Mouse (Mus musculus) ES-E14 (cell line): ENCODE results near the gene Tspan31. TPM values are rescaled to one million over a fixed set of nuclear protein-coding genes. Genes with fewer than 3 reads are reported as not detected.
A peak's percentile ranks its signal among the peaks of the same experiment; 100 is the strongest.

Experiments used
- DNase-seq: peaks from one replicate; pipeline ENCODE4 v3.0.0-alpha.2; 2013; ENCODE audit warnings: low read depth, low spot score
- H3K27ac ChIP-seq: 2 replicates; pipeline ENCODE4 v1.5.1; 2012; ENCODE audit warnings: low read depth, mild to moderate bottlenecking, low read length, moderate library complexity, mixed read lengths; ENCODE audit not compliant: poor library complexity, insufficient read depth, severe bottlenecking
- H3K36me3 ChIP-seq: 2 replicates; pipeline ENCODE4 v1.6.1; 2012; ENCODE audit warnings: mild to moderate bottlenecking, low read length, moderate library complexity, mixed read lengths; ENCODE audit not compliant: control insufficient read depth, poor library complexity, insufficient read depth, severe bottlenecking
- H3K4me1 ChIP-seq, 2 experiments: fragments of 150-350 bp in 1 of 2; sonication (generic) in 1 of 2; 2 replicates each; pipeline ENCODE4 v1.6.1; 2012; ENCODE audit warnings: low read length in 2 of 2, mild to moderate bottlenecking in 1 of 2, mixed read lengths in 1 of 2; ENCODE audit not compliant: control insufficient read depth in 2 of 2, insufficient read depth in 2 of 2, poor library complexity in 1 of 2
- H3K4me3 ChIP-seq, 2 experiments: fragments of 150-350 bp in 1 of 2; sonication (generic) in 1 of 2; 2 replicates each; pipeline ENCODE4 v1.5.1; 2012; ENCODE audit warnings: low read length in 2 of 2, low read depth in 1 of 2, mild to moderate bottlenecking in 1 of 2, mixed read lengths in 1 of 2; ENCODE audit not compliant: insufficient read depth in 1 of 2, poor library complexity in 1 of 2, severe bottlenecking in 1 of 2
- H3K9ac ChIP-seq: 2 replicates; pipeline ENCODE4 v1.6.1; 2012; ENCODE audit warnings: low read depth, mild to moderate bottlenecking, low read length, mixed read lengths; ENCODE audit not compliant: poor library complexity, insufficient read depth, severe bottlenecking
- H3K9me3 ChIP-seq: fragments of 150-350 bp; sonication (generic); 2 replicates; pipeline ENCODE4 v1.6.1; 2012; ENCODE audit warnings: low read depth, mild to moderate bottlenecking, low read length; ENCODE audit not compliant: control insufficient read depth, insufficient read depth
- CHD2 ChIP-seq: IDR thresholded peaks from 2 replicates; pipeline ENCODE4 v1.6.1; 2014; ENCODE audit warnings: mild to moderate bottlenecking, low read depth, low read length, inconsistent platforms
- HCFC1 ChIP-seq: IDR thresholded peaks from 2 replicates; pipeline ENCODE4 v1.6.1; 2012; ENCODE audit warnings: low read length, inconsistent platforms, borderline replicate concordance; ENCODE audit not compliant: insufficient read depth
- MAFK ChIP-seq: IDR thresholded peaks from 2 replicates; pipeline ENCODE4 v1.6.1; 2014; ENCODE audit warnings: mild to moderate bottlenecking, low read depth, low read length, inconsistent platforms; ENCODE audit not compliant: insufficient read depth
- ZC3H11A ChIP-seq: IDR thresholded peaks from 2 replicates; pipeline ENCODE4 v1.6.1; 2012; ENCODE audit warnings: low read depth, mild to moderate bottlenecking, inconsistent platforms, low read length, borderline replicate concordance
- ZNF384 ChIP-seq: IDR thresholded peaks from 2 replicates; pipeline ENCODE4 v1.6.1; 2012; ENCODE audit warnings: low read depth, low read length, inconsistent platforms
- in situ Hi-C, 2 experiments: fragments of 600-800 bp; cut with MboI; formaldehyde crosslinking; loops; one replicate each; pipeline ENCODE4 v1.15.1; 2025; ENCODE audit warnings: low sequenced_read_pairs in 2 of 2, inconsistent platforms in 1 of 2; ENCODE audit not compliant: unreplicated experiment in 2 of 2
- total RNA-seq: library from RNA; depleted of rRNA; stranded (reverse); fragments of 300-350 nt; gene quantifications from 2 replicates; pipeline ENCODE4 v1.2.3, GENCODE M21; 2012

Tspan31 gene
- total RNA-seq, 1 experiment: 121 TPM

- H3K4me3 ChIP-seq: peak overlapping the region; percentile 31 to 88; a peak in 3 of 4 replicates
- peaks cover 12% of the 10 kb centered on the region; the same call in 1 of the 2 replicates for H3K36me3 ChIP-seq
- no peak overlapping the region for H3K9ac ChIP-seq
- H3K9me3 ChIP-seq: no peaks in the 10 kb centered on the region
- no peak overlapping the region for H3K27ac ChIP-seq
- H3K4me1 ChIP-seq: peaks cover 2 to 20% of the 10 kb centered on the region in 2 experiments; a peak in 2 of 4 replicates
- in situ Hi-C loops: no loop called here
- DNase-seq: no peak
- no peak for TF ChIP-seq MAFK
Observed at GRCm38 (mm10) chr10:127058708-127059107, 11.4 kb downstream of the Tspan31 start.

- no peak overlapping the region for H3K27ac ChIP-seq
- no peaks in the 10 kb centered on the region for H3K9me3 ChIP-seq
- H3K4me1 ChIP-seq: peaks cover 2 to 21% of the 10 kb centered on the region in 2 experiments; a peak in 2 of 4 replicates
- H3K36me3 ChIP-seq: peaks cover 12% of the 10 kb centered on the region; the same call in 1 of the 2 replicates
- no peak for TF ChIP-seq ZNF384
- TF ChIP-seq HCFC1: 0 out of 2 replicates have a peak, but pooled peaks have one; percentile 32
- no peak overlapping the region for H3K9ac ChIP-seq
- in situ Hi-C loops: no loop called here
- DNase-seq: peak; percentile 83
- peak overlapping the region in 1 of 2 experiments; percentile 5; a peak in 1 of 4 replicates for H3K4me3 ChIP-seq
Observed at GRCm38 (mm10) chr10:127058161-127058560, 11.9 kb downstream of the Tspan31 start.

GRCm38 (mm10) chr10:127056490-127056889 lies 13.6 kb downstream of the Tspan31 start:
- in situ Hi-C loops: no loop called here
- H3K9me3 ChIP-seq: no peaks in the 10 kb centered on the region
- no peak overlapping the region for H3K4me3 ChIP-seq
- no peak overlapping the region for H3K9ac ChIP-seq
- TF ChIP-seq MAFK (no peak), ZNF384 (no peak)
- DNase-seq: no peak
- no peak overlapping the region for H3K27ac ChIP-seq
- peaks cover 0 to 21% of the 10 kb centered on the region in 2 experiments; a peak in 1 of 4 replicates for H3K4me1 ChIP-seq
- peaks cover 12% of the 10 kb centered on the region; the same call in 1 of the 2 replicates for H3K36me3 ChIP-seq

- Histone ChIP-seq H3K9ac (no peak overlapping the region), H3K4me1 (peaks cover 0 to 18% of the 10 kb centered on the region in 2 experiments; a peak in 1 of 4 replicates), H3K9me3 (no peaks in the 10 kb centered on the region), H3K4me3 (no peak overlapping the region), H3K36me3 (peaks cover 12% of the 10 kb centered on the region; the same call in 1 of the 2 replicates), H3K27ac (no peak overlapping the region)
- no peak for DNase-seq
- TF ChIP-seq ZC3H11A: no peak
- no peak for TF ChIP-seq HCFC1
- no peak for TF ChIP-seq CHD2
- no peak for TF ChIP-seq ZNF384
- no peak for TF ChIP-seq MAFK
- in situ Hi-C loops: no loop called here
Observed at GRCm38 (mm10) chr10:127055406-127055805, 14.7 kb downstream of the Tspan31 start.

- TF ChIP-seq MAFK: no peak
- no peak for TF ChIP-seq ZNF384
- no peak for TF ChIP-seq CHD2
- TF ChIP-seq HCFC1: no peak
- TF ChIP-seq ZC3H11A: no peak
- no peak for DNase-seq
Observed at GRCm38 (mm10) chr10:127054646-127055045, 15.4 kb downstream of the Tspan31 start.

More at GRCm38 (mm10) chr10:127054646-127055045, 15.4 kb downstream of the Tspan31 start:
- H3K9me3 ChIP-seq: no peaks in the 10 kb centered on the region
- H3K9ac ChIP-seq: no peak overlapping the region
- peaks cover 0 to 18% of the 10 kb centered on the region in 2 experiments; a peak in 1 of 4 replicates for H3K4me1 ChIP-seq
- no peak overlapping the region for H3K4me3 ChIP-seq
- in situ Hi-C loops: no loop called here
- H3K36me3 ChIP-seq: peaks cover 12% of the 10 kb centered on the region; the same call in 1 of the 2 replicates
- no peak overlapping the region for H3K27ac ChIP-seq
